Comparison of ENCODE assay signal across 28 mouse cellular contexts in the genomic region with DNA sequence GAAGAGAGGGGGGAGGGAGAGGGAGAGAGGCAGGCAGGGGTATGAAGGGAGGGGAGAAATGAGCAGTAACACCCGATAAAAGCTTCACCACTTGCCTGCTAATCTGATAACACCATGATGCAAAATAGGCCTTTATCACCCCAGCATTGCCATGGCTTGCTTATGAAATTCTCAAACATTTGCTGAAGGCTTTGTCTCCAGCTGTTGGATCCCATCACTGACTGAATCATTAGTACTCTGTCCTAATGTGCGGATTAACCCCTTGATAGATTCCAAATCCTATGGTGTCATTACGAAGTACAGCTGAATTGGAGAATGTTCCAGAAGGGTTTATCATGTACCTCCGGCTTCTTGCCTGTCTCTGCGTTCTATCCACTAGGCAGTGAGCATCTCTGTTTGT. TPM values are rescaled to one million over a fixed set of nuclear protein-coding genes. Genes with fewer than 3 reads are reported as not detected.
DNase-seq lines count a peak whose midpoint lies in the region; ATAC-seq and TF ChIP-seq lines count a peak whose summit lies in the region.
"Had no signal": no experiment of that assay in that cellular context is flagged by ENCODE, and none has a peak within 500 bp of the region (broad histone marks: within the 10 kb centered on the region; RNA-seq: fewer than 3 reads in every experiment).

No protein-coding gene starts in this region.

- H3K27me3 ChIP-seq in embryonic facial prominence, embryonic 14.5 days (replicated peaks; ENCODE audit: control insufficient read depth, insufficient read depth, low read length): no peaks in the 10 kb centered on the region
- no peaks in the 10 kb centered on the region for H3K27me3 ChIP-seq in embryonic facial prominence, embryonic 10.5 days (replicated peaks; ENCODE audit: low read depth, poor library complexity, severe bottlenecking)
- no peaks in the 10 kb centered on the region for H3K27me3 ChIP-seq in heart, embryonic 13.5 days (replicated peaks)
- H3K27me3 ChIP-seq in lung, embryonic 15.5 days: no peaks in the 10 kb centered on the region
- H3K27me3 ChIP-seq: CH12.LX; embryonic facial prominence, embryonic 13.5 days; forebrain, embryonic 13.5 days; heart, embryonic 15.5 days; hindbrain, embryonic 13.5 days; intestine, embryonic 15.5 days had no signal

- intact Hi-C loops in heart, postnatal 14 days (cut with DNase I): no loop called here

- no peak overlapping the region for H3K27ac ChIP-seq in embryonic facial prominence, embryonic 14.5 days (replicated peaks; ENCODE audit: low read depth, low read length)
- H3K27ac ChIP-seq in embryonic facial prominence, embryonic 10.5 days (replicated peaks): no peak overlapping the region
- peak overlapping the region; percentile 24; the same call in 1 of the 2 replicates for H3K27ac ChIP-seq in heart, embryonic 13.5 days (replicated peaks)
- no peak overlapping the region for H3K27ac ChIP-seq in lung, embryonic 15.5 days
- H3K27ac ChIP-seq: embryonic facial prominence, embryonic 13.5 days; forebrain, embryonic 10.5 days; forebrain, embryonic 13.5 days; heart, embryonic 15.5 days; hindbrain, embryonic 10.5 days; hindbrain, embryonic 13.5 days; intestine, embryonic 15.5 days had no signal

- H3K9me3 ChIP-seq in embryonic facial prominence, embryonic 14.5 days (ENCODE audit: control insufficient read depth, low read length): no peaks in the 10 kb centered on the region
- H3K9me3 ChIP-seq in embryonic facial prominence, embryonic 10.5 days: no peaks in the 10 kb centered on the region
- H3K9me3 ChIP-seq in heart, embryonic 13.5 days: no peaks in the 10 kb centered on the region
- H3K9me3 ChIP-seq in lung, embryonic 15.5 days: no peaks in the 10 kb centered on the region
- H3K9me3 ChIP-seq: embryonic facial prominence, embryonic 13.5 days; forebrain, embryonic 10.5 days; forebrain, embryonic 13.5 days; G1E; heart, embryonic 15.5 days; hindbrain, embryonic 10.5 days; hindbrain, embryonic 13.5 days; intestine, embryonic 15.5 days had no signal

- 80% methylated on average over 5 of the region's 5 CpGs for WGBS in embryonic facial prominence, embryonic 14.5 days
- 87% methylated on average over 5 of the region's 5 CpGs for WGBS in embryonic facial prominence, embryonic 10.5 days
- 56% methylated on average over 5 of the region's 5 CpGs for WGBS in heart, embryonic 13.5 days
- WGBS in lung, embryonic 15.5 days: 62% methylated on average over 5 of the region's 5 CpGs
- WGBS in lung, adult 2 months: 82% methylated on average over 5 of the region's 5 CpGs

- no peaks in the 10 kb centered on the region for H3K36me3 ChIP-seq in embryonic facial prominence, embryonic 14.5 days (ENCODE audit: control insufficient read depth, insufficient read depth, low read length)
- no peaks in the 10 kb centered on the region for H3K36me3 ChIP-seq in embryonic facial prominence, embryonic 10.5 days (replicated peaks)
- H3K36me3 ChIP-seq in heart, embryonic 13.5 days: peaks cover 10% of the 10 kb centered on the region
- no peaks in the 10 kb centered on the region for H3K36me3 ChIP-seq in lung, embryonic 15.5 days
- H3K36me3 ChIP-seq: embryonic facial prominence, embryonic 13.5 days; forebrain, embryonic 10.5 days; G1E; hindbrain, embryonic 10.5 days; hindbrain, embryonic 13.5 days; intestine, embryonic 15.5 days had no signal

- H3K4me2 ChIP-seq in embryonic facial prominence, embryonic 14.5 days (ENCODE audit: low read depth, low read length): no peak overlapping the region
- no peak overlapping the region for H3K4me2 ChIP-seq in heart, embryonic 13.5 days
- no peak overlapping the region for H3K4me2 ChIP-seq in lung, embryonic 15.5 days
- H3K4me2 ChIP-seq: embryonic facial prominence, embryonic 13.5 days; forebrain, embryonic 13.5 days; heart, embryonic 15.5 days; hindbrain, embryonic 13.5 days; intestine, embryonic 15.5 days had no signal

- no peak for ATAC-seq in embryonic facial prominence, embryonic 14.5 days (ENCODE audit: low read depth)
- ATAC-seq in heart, embryonic 13.5 days (ENCODE audit: extremely low read depth, insufficient number of reproducible peaks, low FRiP score, low TSS enrichment): no peak
- ATAC-seq in lung, embryonic 15.5 days (ENCODE audit: borderline replicate concordance, extremely low read depth, low FRiP score, low TSS enrichment): peak; percentile 19; the same call in 1 of the 2 replicates
- ATAC-seq: forebrain, embryonic 13.5 days; forebrain, embryonic 16.5 days; hindbrain, embryonic 16.5 days; intestine, embryonic 15.5 days; Patski had no signal

- TF ChIP-seq CTCF in lung, adult 2 months (IDR thresholded peaks at IDR 0.05; ENCODE audit: insufficient read depth, low read length): no peak

- TF ChIP-seq POLR2A in lung, adult 2 months (IDR thresholded peaks at IDR 0.05; ENCODE audit: borderline replicate concordance, extremely low read depth, low read depth, low read length): no peak

- no peak overlapping the region for H3K9ac ChIP-seq in embryonic facial prominence, embryonic 14.5 days (ENCODE audit: low read depth, low read length)
- H3K9ac ChIP-seq in heart, embryonic 13.5 days: no peak overlapping the region
- H3K9ac ChIP-seq in lung, embryonic 15.5 days: no peak overlapping the region
- H3K9ac ChIP-seq: embryonic facial prominence, embryonic 13.5 days; forebrain, embryonic 13.5 days; heart, embryonic 15.5 days; hindbrain, embryonic 13.5 days; intestine, embryonic 15.5 days had no signal

- DNase-seq in embryonic facial prominence, embryonic 14.5 days (ENCODE audit: low spot score): peak; percentile 40
- DNase-seq in embryonic facial prominence, embryonic 10.5 days (ENCODE audit: low spot score): no peak
- no peak for DNase-seq in heart, postnatal 14 days
- DNase-seq in lung, adult 2 months: no peak
- peak; percentile 22 for DNase-seq in retina, postnatal 1 day
- no peak for DNase-seq in retina, embryonic 14.5 days (ENCODE audit: low spot score)
- DNase-seq: adrenal gland, postnatal 10 days; adrenal gland, postnatal 36 days; cerebellum, adult 18-20 months; cerebellum, adult 9-11 months; cerebellum, postnatal 25 days; gastrocnemius, postnatal 10 days; gastrocnemius, postnatal 36 days had no signal

- peaks cover 18% of the 10 kb centered on the region; the same call in 1 of the 2 replicates for H3K4me1 ChIP-seq in embryonic facial prominence, embryonic 14.5 days (ENCODE audit: control insufficient read depth, insufficient read depth, low read length)
- H3K4me1 ChIP-seq in embryonic facial prominence, embryonic 10.5 days: peaks cover 41% of the 10 kb centered on the region
- H3K4me1 ChIP-seq in heart, embryonic 13.5 days: peaks cover 73% of the 10 kb centered on the region
- 0 out of 2 replicates have a peak, but pooled peaks cover 5% of the 10 kb centered on the region for H3K4me1 ChIP-seq in lung, embryonic 15.5 days
- H3K4me1 ChIP-seq in lung, adult 2 months (ENCODE audit: control insufficient read depth, insufficient read depth, low read length): no peaks in the 10 kb centered on the region

- H3K4me3 ChIP-seq in embryonic facial prominence, embryonic 14.5 days (ENCODE audit: low read depth, low read length): no peak overlapping the region
- H3K4me3 ChIP-seq in embryonic facial prominence, embryonic 10.5 days: no peak overlapping the region
- H3K4me3 ChIP-seq in heart, embryonic 13.5 days: no peak overlapping the region
- H3K4me3 ChIP-seq in lung, embryonic 15.5 days: no peak overlapping the region
- H3K4me3 ChIP-seq in lung, adult 2 months (replicated peaks; ENCODE audit: extremely low read depth, low read depth, low read length): no peak overlapping the region
- H3K4me3 ChIP-seq: embryonic facial prominence, embryonic 13.5 days; forebrain, embryonic 10.5 days; forebrain, embryonic 13.5 days; heart, embryonic 15.5 days; hindbrain, embryonic 10.5 days; hindbrain, embryonic 13.5 days; intestine, embryonic 15.5 days had no signal

RNA-seq across cellular contexts. Expression of a gene that starts 55.0 kb away (rescaled TPM):
- polyA plus RNA-seq in embryonic facial prominence, embryonic 14.5 days (2014; fragmentation: Nextera tagmentation; extraction: Ambion mirVana): 95.5 and 96.3 TPM in 2 replicates
- polyA plus RNA-seq in embryonic facial prominence, embryonic 10.5 days (2016; fragmentation: Nextera tagmentation; extraction: Ambion mirVana): 52.2 and 62.2 TPM in 2 replicates
- 166 and 167 TPM in 2 replicates for polyA plus RNA-seq in heart, embryonic 13.5 days (2015; fragmentation: Nextera tagmentation; extraction: Ambion mirVana)
- total RNA-seq in heart, postnatal 14 days (2021): 100 to 1,000 TPM; 263 to 269 TPM
- 93.5 and 96.5 TPM in 2 replicates for polyA plus RNA-seq in lung, embryonic 15.5 days (2015; fragmentation: Nextera tagmentation; extraction: Ambion mirVana)
- polyA plus RNA-seq in lung, adult 2 months (2012; rRNA removed): 34.2 and 37.1 TPM in 2 replicates
- total RNA-seq: granulocyte monocyte progenitor cell, adult 5-6 weeks had no signal
- polyA plus RNA-seq: G1E had no signal

Comparison
In these comparisons a context has a peak if more than half of its experiments do, and no peak if none do; other contexts are left out.
1. DNase-seq: peak in embryonic facial prominence, embryonic 14.5 days (single experiment) and retina, postnatal 1 day (single experiment); none in embryonic facial prominence, embryonic 10.5 days (single experiment), heart, postnatal 14 days (0 of 2), lung, adult 2 months (single experiment) and retina, embryonic 14.5 days (single experiment).